Mouse (Mus musculus): Measurements from ENCODE around the gene Hoxb6. TPM values are rescaled to one million over a fixed set of nuclear protein-coding genes. Genes with fewer than 3 reads are reported as not detected.
A peak's percentile ranks its signal among the peaks of the same experiment; 100 is the strongest.

Gene Hoxb6
- polyA plus RNA-seq, 1 experiment from 2014 or later, result 1.9 TPM

- H3K9ac ChIP-seq (ENCODE audit: low read depth, low read length), result no peak overlapping the region
- DNase-seq (ENCODE audit: low spot score), result no peak
- H3K27me3 ChIP-seq (replicated peaks; ENCODE audit: control insufficient read depth, insufficient read depth, low read length), result peaks cover 100% of the 10 kb centered on the region
- no peaks in the 10 kb centered on the region for H3K36me3 ChIP-seq (ENCODE audit: control insufficient read depth, insufficient read depth, low read length)
- H3K9me3 ChIP-seq (ENCODE audit: control insufficient read depth, low read length), result no peaks in the 10 kb centered on the region
- no peak overlapping the region for H3K4me3 ChIP-seq (ENCODE audit: low read depth, low read length)
- WGBS, result 12% methylated on average over 15 of the region's 15 CpGs
- 0 out of 2 replicates have a peak overlapping the region, but pooled peaks have one; percentile 1 for H3K4me2 ChIP-seq
- 0 out of 2 replicates have a peak, but pooled peaks cover 6% of the 10 kb centered on the region for H3K4me1 ChIP-seq (replicated peaks; ENCODE audit: control insufficient read depth, insufficient read depth, low read length)
- H3K27ac ChIP-seq (ENCODE audit: low read depth, low read length), result no peak overlapping the region
- ATAC-seq (replicated peaks; ENCODE audit: low FRiP score), result no peak
Measured at GRCm38 (mm10) chr11:96301837-96302236, 9.6 kb downstream of the Hoxb6 start.

GRCm38 (mm10) chr11:96302381-96303150 is 10.3 kb downstream of the Hoxb6 start:
- H3K4me1 ChIP-seq (replicated peaks; ENCODE audit: control insufficient read depth, insufficient read depth, low read length), result 0 out of 2 replicates have a peak, but pooled peaks cover 6% of the 10 kb centered on the region
- no peaks in the 10 kb centered on the region for H3K9me3 ChIP-seq (ENCODE audit: control insufficient read depth, low read length)
- WGBS, result 24% methylated on average over 23 of the region's 23 CpGs
- peaks cover 99% of the 10 kb centered on the region for H3K27me3 ChIP-seq (replicated peaks; ENCODE audit: control insufficient read depth, insufficient read depth, low read length)
- H3K36me3 ChIP-seq (ENCODE audit: control insufficient read depth, insufficient read depth, low read length), result no peaks in the 10 kb centered on the region
- no peak for ATAC-seq (replicated peaks; ENCODE audit: low FRiP score)
- DNase-seq (ENCODE audit: low spot score), result no peak
- no peak overlapping the region for H3K27ac ChIP-seq (ENCODE audit: low read depth, low read length)
- no peak overlapping the region; the same call in 1 of the 2 replicates for H3K4me2 ChIP-seq
- no peak overlapping the region for H3K9ac ChIP-seq (ENCODE audit: low read depth, low read length)
- H3K4me3 ChIP-seq (ENCODE audit: low read depth, low read length), result no peak overlapping the region; the same call in 1 of the 2 replicates

DNA sequence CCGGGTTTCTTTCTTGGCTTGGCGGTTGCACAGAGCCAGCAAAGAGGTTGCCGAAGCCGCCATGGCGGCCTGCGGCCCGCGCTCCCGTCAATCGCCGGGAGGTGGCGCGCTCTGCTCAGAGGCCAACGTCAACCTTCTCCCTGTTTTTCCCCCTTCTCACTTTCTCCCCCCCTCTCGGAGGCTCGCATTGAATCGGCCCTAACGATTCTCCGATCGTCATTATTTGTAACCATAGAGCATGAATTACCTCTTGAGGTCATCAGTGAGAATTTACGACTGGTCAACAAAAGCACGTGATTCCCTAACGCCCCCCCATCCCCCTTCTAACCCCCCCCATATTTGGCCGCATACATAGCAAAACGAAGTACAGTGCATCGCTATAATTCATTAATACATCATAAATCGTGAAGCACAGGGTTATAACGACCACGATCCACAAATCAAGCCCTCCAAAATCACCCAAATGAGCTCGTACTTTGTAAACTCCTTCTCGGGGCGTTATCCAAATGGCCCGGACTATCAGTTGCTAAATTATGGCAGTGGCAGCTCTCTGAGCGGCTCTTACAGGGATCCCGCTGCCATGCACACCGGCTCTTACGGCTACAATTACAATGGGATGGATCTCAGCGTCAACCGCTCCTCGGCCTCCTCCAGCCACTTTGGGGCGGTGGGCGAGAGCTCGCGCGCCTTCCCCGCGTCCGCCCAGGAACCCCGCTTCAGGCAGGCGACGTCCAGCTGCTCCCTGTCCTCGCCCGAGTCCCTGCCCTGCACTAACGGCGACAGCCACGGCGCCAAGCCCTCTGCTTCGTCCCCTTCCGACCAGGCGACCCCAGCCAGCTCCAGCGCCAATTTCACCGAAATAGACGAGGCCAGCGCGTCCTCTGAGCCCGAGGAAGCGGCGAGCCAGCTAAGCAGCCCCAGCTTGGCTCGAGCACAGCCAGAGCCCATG is 11.1 kb downstream of the Hoxb6 start, which contains the start of gene Hoxb5:
Gene Hoxb5, plus strand, starts transcription at position 186 of the 949 bp plus-strand sequence.
- DNase-seq (ENCODE audit: low spot score) (peak; percentile 77), ATAC-seq (replicated peaks; ENCODE audit: low FRiP score) (no peak)
- Histone ChIP-seq H3K36me3 (ENCODE audit: control insufficient read depth, insufficient read depth, low read length) (no peaks in the 10 kb centered on the region), H3K4me3 (ENCODE audit: low read depth, low read length) (peak within 1 kb of the TSS; percentile 49), H3K4me1 (replicated peaks; ENCODE audit: control insufficient read depth, insufficient read depth, low read length) (0 out of 2 replicates have a peak, but pooled peaks cover 6% of the 10 kb centered on the region), H3K4me2 (peak within 1 kb of the TSS; percentile 63), H3K27ac (ENCODE audit: low read depth, low read length) (peak within 1 kb of the TSS; percentile 54; the same call in 1 of the 2 replicates), H3K9me3 (ENCODE audit: control insufficient read depth, low read length) (no peaks in the 10 kb centered on the region), H3K9ac (ENCODE audit: low read depth, low read length) (peak within 1 kb of the TSS; percentile 63), H3K27me3 (replicated peaks; ENCODE audit: control insufficient read depth, insufficient read depth, low read length) (peaks cover 99% of the 10 kb centered on the region)
- under 1% methylated on average over 69 of the region's 69 CpGs for WGBS

DNA sequence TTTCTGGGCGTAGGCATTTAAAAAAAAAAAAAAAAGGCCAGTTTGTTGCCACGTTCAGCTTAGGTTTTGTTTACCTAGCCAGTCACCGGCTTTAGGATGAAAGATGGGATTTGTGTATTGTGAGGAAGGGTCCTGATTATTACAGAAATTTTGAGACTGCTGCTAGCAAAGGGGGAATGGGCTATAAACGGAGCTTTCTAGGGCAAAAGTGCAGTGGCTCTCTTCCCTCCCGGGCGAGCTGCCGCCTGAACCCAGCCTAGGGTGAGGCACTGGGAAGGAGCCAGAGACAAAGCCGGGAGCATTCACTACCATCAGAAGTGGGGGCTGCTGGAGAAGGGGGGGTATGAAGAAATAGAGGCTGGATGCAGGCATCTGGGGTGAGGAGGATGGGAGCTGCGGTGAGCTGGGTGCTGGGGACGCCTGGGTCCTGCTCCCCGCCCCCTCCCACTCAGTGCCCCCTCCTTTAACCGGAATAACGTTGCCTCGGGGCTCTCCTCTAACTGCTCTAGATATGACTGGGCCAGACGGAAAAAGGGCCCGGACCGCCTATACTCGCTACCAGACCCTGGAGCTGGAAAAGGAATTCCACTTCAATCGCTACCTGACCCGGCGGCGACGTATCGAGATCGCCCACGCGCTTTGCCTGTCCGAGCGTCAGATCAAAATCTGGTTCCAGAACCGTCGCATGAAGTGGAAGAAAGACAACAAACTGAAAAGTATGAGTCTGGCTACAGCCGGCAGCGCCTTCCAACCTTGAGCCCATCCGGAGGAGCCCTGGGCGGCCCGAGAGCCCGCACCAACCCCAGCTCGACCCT is 12.3 kb downstream of the Hoxb6 start:
- Histone ChIP-seq H3K36me3 (ENCODE audit: control insufficient read depth, insufficient read depth, low read length) (no peaks in the 10 kb centered on the region), H3K4me2 (peak overlapping the region; percentile 63), H3K4me1 (replicated peaks; ENCODE audit: control insufficient read depth, insufficient read depth, low read length) (0 out of 2 replicates have a peak, but pooled peaks cover 2% of the 10 kb centered on the region), H3K9me3 (ENCODE audit: control insufficient read depth, low read length) (no peaks in the 10 kb centered on the region), H3K27me3 (replicated peaks; ENCODE audit: control insufficient read depth, insufficient read depth, low read length) (peaks cover 99% of the 10 kb centered on the region), H3K4me3 (ENCODE audit: low read depth, low read length) (peak overlapping the region; percentile 49), H3K27ac (ENCODE audit: low read depth, low read length) (no peak overlapping the region), H3K9ac (ENCODE audit: low read depth, low read length) (peak overlapping the region; percentile 57)
- DNase-seq (ENCODE audit: low spot score), result no peak
- no peak for ATAC-seq (replicated peaks; ENCODE audit: low FRiP score)
- 4% methylated on average over 38 of the region's 38 CpGs for WGBS

GRCm38 (mm10) chr11:96305505-96306182 is 13.4 kb downstream of the Hoxb6 start:
- H3K9ac ChIP-seq (ENCODE audit: low read depth, low read length), result no peak overlapping the region; the same call in 1 of the 2 replicates
- peaks cover 99% of the 10 kb centered on the region for H3K27me3 ChIP-seq (replicated peaks; ENCODE audit: control insufficient read depth, insufficient read depth, low read length)
- no peaks in the 10 kb centered on the region; the same call in 1 of the 2 replicates for H3K4me1 ChIP-seq (replicated peaks; ENCODE audit: control insufficient read depth, insufficient read depth, low read length)
- no peaks in the 10 kb centered on the region for H3K9me3 ChIP-seq (ENCODE audit: control insufficient read depth, low read length)
- no peak overlapping the region for H3K27ac ChIP-seq (ENCODE audit: low read depth, low read length)
- H3K4me2 ChIP-seq, result no peak overlapping the region; the same call in 1 of the 2 replicates
- WGBS, result 61% methylated on average over 6 of the region's 6 CpGs
- no peak for DNase-seq (ENCODE audit: low spot score)
- no peak overlapping the region for H3K4me3 ChIP-seq (ENCODE audit: low read depth, low read length)
- H3K36me3 ChIP-seq (ENCODE audit: control insufficient read depth, insufficient read depth, low read length), result no peaks in the 10 kb centered on the region
- ATAC-seq (replicated peaks; ENCODE audit: low FRiP score), result no peak

DNA sequence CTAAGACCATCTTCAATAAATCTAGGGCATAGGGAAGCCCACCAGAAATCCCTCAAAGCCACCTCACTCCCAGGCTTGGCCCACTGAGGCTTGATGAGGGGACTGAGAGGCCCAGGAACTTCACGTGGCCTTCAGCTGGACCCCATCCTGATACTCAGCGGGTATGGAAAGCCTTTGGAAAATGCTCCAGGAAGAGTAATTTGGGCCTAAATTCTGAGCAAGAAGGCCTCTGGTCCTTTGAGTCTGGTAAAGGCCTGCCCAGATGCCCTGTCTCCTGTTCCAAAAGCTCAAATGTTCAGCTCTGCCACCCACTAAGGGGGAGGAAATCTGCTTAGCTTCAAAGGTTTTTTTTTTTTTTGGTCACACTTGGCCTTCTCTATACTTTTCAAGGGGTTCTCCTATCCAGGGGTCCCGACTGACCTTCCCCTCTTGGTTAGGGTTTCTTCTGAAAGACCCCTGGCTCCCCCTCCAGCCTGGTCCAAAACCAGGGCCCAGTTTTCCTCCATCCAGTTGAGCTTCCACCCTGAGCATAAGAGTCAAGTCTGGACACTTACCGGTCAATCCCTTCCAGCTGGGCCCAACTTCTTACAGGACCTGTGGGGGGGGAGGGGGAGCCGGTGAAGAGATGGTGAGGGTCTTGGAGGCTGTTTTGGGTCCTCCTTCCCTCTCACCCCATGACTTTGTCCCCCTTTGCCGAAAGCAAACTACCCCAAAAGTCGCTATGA is 14.1 kb downstream of the Hoxb6 start:
- H3K9ac ChIP-seq (ENCODE audit: low read depth, low read length), result no peak overlapping the region; the same call in 1 of the 2 replicates
- peaks cover 99% of the 10 kb centered on the region for H3K27me3 ChIP-seq (replicated peaks; ENCODE audit: control insufficient read depth, insufficient read depth, low read length)
- ATAC-seq (replicated peaks; ENCODE audit: low FRiP score) (no peak), DNase-seq (ENCODE audit: low spot score) (no peak)
- no peaks in the 10 kb centered on the region for H3K9me3 ChIP-seq (ENCODE audit: control insufficient read depth, low read length)
- H3K4me2 ChIP-seq, result peak overlapping the region; percentile 25
- H3K27ac ChIP-seq (ENCODE audit: low read depth, low read length), result no peak overlapping the region
- H3K36me3 ChIP-seq (ENCODE audit: control insufficient read depth, insufficient read depth, low read length), result no peaks in the 10 kb centered on the region
- H3K4me1 ChIP-seq (replicated peaks; ENCODE audit: control insufficient read depth, insufficient read depth, low read length), result peaks cover 3% of the 10 kb centered on the region; the same call in 1 of the 2 replicates
- no peak overlapping the region for H3K4me3 ChIP-seq (ENCODE audit: low read depth, low read length)
- 26% methylated on average over 7 of the region's 7 CpGs for WGBS

- Histone ChIP-seq H3K9me3 (ENCODE audit: control insufficient read depth, low read length) (no peaks in the 10 kb centered on the region), H3K36me3 (ENCODE audit: control insufficient read depth, insufficient read depth, low read length) (no peaks in the 10 kb centered on the region), H3K27me3 (replicated peaks; ENCODE audit: control insufficient read depth, insufficient read depth, low read length) (peaks cover 99% of the 10 kb centered on the region), H3K4me3 (ENCODE audit: low read depth, low read length) (no peak overlapping the region), H3K27ac (ENCODE audit: low read depth, low read length) (no peak overlapping the region), H3K9ac (ENCODE audit: low read depth, low read length) (no peak overlapping the region), H3K4me1 (replicated peaks; ENCODE audit: control insufficient read depth, insufficient read depth, low read length) (peaks cover 6% of the 10 kb centered on the region), H3K4me2 (peak overlapping the region; percentile 25)
- no peak for ATAC-seq (replicated peaks; ENCODE audit: low FRiP score)
- no peak for DNase-seq (ENCODE audit: low spot score)
- WGBS, result 21% methylated on average over 13 of the region's 13 CpGs
Measured at GRCm38 (mm10) chr11:96306908-96307269, 14.6 kb downstream of the Hoxb6 start.

Data from liver, embryonic 11.5 days (tissue).